Mouse (Mus musculus) adrenal gland, adult 8-10 months (tissue): ENCODE measurements at regions not wholly inside any gene's neighbourhood (a gene's known extent, or its start where the extent isn't known, plus 50 kb on each side); places are given as distances from the start of the nearest gene placed in this dataset.
"Not testable (repeated sequence)": the region's sequence is repeated elsewhere in the genome, so short reads cannot be mapped to it uniquely, and the experiment has no call there.

Experiments
- DNase-seq: peaks from one replicate; pipeline ENCODE4 v3.0.0; 2022

DNA sequence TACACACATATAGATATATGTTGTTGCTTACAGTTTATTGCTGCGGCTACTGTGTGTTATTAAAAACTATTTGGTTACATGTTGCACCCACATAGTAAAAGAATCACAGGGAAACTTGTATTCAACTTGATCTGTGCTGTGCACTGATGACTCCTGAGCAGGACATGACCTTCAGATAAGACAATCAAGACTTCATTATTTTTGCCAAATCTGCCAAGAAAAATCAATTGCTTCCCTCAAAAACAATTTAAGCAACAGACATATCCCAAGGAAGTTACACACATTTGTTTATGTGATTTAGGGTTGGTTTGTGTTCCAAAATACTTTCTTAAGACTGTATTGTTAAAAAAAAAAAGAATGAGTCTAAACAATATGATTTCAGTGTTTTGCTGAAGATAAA lies 114.7 kb upstream of the Emcn start:
- DNase-seq, result no peak

DNA sequence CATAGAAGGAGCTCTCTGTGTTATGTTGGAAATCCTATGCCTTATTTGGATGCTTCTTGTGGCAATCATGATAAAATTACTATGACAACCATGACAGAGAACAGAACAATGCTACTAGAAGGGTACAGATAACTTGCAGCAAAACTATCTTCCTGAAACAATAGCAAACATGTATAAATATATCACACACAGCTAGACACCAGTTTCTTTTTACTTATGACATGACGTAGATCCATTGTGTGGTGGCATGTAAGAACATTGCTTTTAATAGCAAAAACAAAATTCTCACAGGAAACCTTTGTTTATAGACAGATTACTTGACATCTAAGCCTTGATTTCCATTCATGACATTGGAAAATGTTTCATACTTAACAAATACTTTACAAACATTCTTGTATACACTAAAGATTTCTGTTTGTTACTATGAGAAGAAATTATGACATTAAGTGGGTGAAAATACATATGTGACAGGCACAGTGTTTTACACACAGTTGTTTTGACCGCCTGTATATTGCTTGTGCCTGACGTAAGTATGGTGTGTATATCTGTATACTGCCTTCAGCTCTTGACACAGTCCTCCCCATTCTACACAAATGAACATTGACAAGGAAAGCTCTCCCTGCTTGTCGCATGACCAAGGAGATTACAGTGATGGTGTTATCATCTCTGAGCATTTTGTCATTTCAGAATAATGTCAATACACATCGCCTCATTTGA lies 113.6 kb upstream of the Emcn start:
- no peak for DNase-seq

DNA sequence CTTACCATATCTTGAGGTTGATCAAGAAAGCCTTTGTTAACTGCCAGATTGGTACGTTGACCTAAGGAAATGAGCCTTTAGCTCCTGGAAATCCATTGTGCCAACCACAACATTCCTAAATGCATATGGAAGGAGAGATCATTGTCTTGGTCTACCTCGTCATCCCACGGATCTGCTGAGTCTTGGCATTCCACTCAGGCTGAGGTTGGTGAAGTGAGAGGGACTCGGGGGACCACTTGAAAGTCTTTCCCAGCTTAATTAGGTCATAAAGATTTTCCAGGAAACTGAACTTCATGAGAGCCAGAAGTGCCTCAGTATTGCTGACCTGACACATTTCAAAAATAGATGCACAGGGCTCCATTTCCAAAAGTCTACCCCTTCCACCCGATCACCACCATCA lies 112.5 kb upstream of the Emcn start:
- DNase-seq, result no peak

DNA sequence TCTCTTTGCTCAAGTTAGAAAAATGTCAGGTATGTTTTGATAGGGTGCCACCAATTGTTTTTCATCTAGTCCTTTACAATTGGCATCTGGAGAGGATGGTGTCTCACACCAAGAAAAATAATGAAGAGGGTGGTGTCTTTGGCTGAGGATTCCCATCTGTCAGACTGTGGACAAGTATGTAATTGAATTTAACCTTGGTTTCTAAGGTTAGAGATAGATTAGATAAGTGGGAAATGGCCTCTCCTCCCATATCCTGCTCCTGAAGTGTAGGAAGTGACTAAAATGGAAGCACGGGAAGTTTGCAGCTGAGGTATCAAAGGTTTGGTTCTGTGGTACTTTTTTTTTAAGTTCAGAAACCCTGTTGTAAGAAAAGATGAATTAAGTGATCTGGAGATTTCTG lies 98.0 kb upstream of the Emcn start:
- peak; percentile 2 for DNase-seq

DNA sequence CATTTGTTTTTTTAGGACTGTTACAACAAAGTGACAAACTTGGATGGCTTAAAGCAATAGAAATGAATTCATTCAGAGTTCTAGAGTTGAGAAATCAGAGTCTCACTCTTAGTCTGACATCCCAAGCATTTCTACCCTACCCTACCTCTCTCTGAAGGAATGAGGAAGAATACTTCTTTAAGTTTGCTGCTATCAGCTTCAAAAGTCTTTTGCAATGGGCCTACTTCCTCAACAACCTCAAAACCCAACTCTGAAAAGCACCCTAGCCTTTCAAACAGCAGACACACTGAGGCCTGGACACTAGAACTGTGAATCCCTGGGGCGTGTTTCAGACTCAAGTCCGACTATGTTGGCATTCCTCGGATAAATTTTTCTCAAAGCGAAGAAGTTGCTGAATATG lies 77.0 kb upstream of the Emcn start:
- no peak for DNase-seq

DNA sequence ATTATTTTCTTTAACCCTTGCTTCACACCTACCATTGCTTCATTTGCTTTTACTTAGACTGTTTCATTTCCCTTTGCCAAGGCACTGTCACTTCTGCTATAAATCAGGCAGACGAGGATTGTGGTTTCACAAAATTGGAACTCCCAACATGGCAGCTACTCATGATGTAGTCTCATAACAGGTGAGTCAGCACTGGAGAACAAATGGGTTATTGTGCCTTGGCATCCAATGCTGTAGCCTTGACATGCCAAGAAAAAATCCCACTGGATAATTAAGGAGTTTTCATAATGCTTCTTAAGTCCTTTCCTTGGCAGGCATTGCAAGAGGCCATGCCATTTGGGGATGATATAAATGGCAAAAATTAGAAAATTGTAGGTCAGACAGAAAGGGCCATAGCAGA lies 73.1 kb upstream of the Emcn start:
- DNase-seq, result no peak

DNA sequence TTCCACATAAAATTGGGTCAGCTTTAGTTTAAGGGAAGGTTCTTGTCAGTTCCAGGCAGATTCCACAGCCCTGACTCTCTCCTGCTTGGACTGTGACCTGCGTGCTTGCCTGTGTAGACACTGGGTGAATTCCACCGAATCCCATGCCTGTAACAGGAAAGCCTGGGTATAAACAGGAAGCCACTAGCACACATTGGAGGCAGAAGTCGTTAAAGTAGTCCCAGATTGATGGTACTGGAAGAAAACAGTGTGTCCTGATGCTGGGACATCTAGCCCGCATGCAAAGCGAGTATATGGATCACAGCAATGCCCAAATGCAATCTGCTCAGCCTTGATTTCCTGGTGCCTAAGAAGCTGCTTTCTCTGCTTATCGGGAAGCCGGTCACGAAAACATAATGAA lies 65.4 kb upstream of the Emcn start:
- peak; percentile 3 for DNase-seq

DNA sequence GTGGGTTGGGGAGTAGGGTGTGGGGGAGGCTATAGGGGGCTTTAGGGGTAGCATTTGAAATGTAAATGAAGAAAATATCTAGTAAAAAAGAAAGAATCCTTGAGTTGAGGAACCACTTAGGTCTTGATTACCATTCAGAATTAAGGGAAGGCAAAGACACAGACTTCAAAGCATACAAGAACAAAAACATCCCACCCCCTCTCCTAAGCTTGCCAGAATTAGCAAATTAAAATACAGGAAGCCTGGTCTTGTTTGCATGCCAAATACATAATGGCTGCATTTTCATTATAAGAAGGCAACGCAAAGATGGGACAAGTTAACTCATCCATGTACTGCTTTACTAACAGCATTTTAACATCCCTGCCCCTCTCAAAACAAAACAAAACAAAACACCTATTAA lies 61.6 kb upstream of the Emcn start:
- no peak for DNase-seq

DNA sequence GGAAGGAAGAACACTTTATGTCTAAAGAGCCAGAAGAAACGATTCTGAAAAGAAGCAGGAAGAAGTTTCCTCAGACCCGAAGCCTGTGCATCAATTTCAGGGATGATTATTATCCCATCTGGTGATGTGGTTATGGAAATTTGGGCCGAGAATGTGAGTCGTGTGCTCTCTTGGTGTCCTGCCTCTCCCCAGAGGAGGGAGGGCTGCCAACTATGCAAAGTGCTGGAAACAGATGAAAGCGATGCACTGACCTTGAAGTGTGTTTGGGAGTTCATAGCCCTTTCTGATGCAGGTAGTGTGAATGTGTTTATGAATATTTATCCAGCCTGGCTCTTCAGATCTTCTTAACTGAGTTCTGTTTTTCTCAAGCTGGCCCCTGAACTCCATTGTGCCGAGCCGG lies 59.8 kb upstream of the Emcn start:
- DNase-seq, result no peak

DNA sequence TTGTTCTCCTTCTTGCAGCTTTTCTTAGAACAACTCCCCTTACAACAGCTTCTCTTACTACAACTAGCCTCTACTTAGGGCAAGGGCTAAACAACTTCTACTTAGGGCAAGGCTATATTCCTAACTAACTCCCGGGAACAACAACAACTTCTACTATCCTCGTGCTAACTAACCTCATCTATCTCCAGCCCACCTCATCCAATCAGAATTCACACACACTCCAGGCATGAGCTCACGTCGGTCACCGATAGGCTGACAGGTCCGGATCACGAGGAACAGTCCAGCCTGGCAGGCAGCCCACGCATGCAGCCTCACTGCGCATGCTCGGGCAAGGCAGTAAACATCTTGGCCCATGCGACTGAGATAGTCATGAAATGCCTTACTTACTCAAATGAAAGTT lies 53.3 kb upstream of the Emcn start:
- DNase-seq, result not testable (repeated sequence)

DNA sequence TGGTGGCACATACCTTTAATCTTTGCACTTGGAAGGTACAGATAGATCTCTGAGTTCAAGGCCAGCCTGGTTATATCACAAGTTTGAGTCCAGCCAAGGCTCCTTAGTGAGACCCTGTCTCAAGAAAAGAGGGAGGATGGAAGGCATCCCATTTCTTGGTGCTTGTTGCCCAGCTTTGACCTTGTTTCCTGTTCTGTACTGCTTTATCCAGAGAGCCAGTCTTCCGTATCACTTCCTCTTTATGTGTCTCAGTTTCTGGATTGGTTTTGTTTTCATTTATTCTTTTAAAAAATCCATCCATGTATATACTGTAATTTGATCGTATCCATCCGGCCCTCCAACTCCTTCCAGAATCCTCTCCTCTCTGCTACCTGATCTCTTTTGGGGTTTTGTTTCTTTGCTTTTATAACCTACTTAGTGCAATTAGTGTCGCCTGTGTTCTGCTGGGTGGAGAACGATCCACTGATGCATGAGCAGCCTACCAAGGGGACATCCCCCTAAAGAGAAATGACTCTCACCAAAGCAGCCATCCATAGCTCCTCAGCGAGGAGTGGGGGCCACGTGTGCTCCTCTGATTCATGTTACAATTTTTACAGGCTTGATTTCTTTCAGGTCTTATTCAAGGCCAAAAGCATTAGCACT lies 52.4 kb upstream of the Emcn start:
- DNase-seq, result no peak

DNA sequence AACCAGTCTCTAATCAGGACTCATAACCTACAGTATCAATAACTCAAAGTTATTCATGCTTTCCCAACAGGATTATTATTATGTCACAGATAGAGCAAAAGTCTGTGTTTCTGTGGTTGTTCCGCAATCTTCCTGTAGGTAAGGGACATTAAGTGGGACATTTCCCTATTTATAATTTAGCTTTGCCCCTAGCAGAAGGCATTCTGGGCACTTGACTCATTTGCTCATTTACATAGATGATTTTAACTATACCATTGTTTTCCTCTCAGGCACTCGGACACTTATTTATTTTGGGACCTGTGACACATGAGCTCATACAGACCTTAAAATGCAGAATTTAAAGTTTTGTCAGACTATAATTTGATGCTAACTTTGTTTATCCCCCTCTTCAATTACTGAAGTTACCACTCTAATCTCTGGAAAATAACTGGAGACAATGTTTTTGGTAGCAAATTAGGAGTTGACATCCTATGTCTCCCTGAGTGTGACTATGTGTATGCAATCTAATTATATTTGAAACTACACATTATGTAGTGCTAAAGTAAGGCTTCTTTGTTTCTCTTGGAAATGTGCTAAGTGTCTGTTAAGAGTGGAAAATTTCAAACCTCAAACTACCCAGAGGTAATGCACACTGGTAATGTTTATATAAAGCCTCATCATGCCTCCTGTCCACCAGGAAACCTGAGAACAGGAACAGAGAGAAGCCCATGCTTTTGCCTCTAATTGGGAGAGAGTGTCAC lies 51.8 kb upstream of the Emcn start:
- DNase-seq, result no peak

DNA sequence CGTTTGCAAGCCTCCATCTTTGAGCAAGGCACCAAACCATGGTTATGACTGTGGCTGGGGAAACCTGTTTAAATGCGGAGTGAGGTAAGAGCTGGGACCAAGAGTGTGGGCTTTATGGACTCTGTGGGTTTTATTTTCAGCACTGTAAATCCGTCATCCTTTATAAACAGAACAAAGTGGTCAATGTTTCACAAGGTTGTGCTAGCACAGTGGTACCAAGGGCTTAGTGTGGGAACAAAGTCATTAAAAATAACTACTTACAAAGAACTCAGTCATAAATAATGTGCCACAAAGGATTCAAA lies 51.2 kb upstream of the Emcn start:
- no peak for DNase-seq
